Mouse (Mus musculus) CH12.LX (cell line): ENCODE results near the gene Soga1. TPM values are rescaled to one million over a fixed set of nuclear protein-coding genes. Genes with fewer than 3 reads are reported as not detected.

Experiments used
- DNase-seq: peaks from one replicate; pipeline ENCODE4 v3.0.0-alpha.2; 2013; ENCODE audit errors: extremely low read depth
- H3K27ac ChIP-seq: 2 replicates; pipeline ENCODE4 v1.5.1; 2012; ENCODE audit warnings: low read depth, mild to moderate bottlenecking, control low read depth, moderate library complexity; ENCODE audit not compliant: insufficient read depth
- H3K27me3 ChIP-seq: replicated peaks from 2 replicates; pipeline ENCODE3; 2012; ENCODE audit warnings: inconsistent platforms
- H3K36me3 ChIP-seq, 2 experiments: replicated peaks in 1 of 2; 2 replicates each; pipeline versions ENCODE3 to v1.6.1; 2012; ENCODE audit warnings: inconsistent platforms in 1 of 2, low read length in 1 of 2, mild to moderate bottlenecking in 1 of 2, mixed read lengths in 1 of 2, moderate library complexity in 1 of 2; ENCODE audit not compliant: control insufficient read depth in 1 of 2, insufficient read depth in 1 of 2
- H3K4me1 ChIP-seq, 2 experiments: 2 replicates each; pipeline ENCODE4 v1.6.1; 2012; ENCODE audit warnings: inconsistent platforms in 1 of 2, moderate library complexity in 1 of 2; ENCODE audit not compliant: insufficient read depth in 2 of 2, control insufficient read depth in 1 of 2
- H3K4me2 ChIP-seq: 2 replicates; pipeline ENCODE4 v1.6.1; 2012; ENCODE audit warnings: low read depth, mild to moderate bottlenecking, control low read depth; ENCODE audit not compliant: poor library complexity, insufficient read depth, severe bottlenecking
- H3K4me3 ChIP-seq, 3 experiments: fragments of 150-350 bp in 1 of 3; sonication (generic) in 1 of 3; replicated peaks in 1 of 3; 2 replicates each; pipeline versions ENCODE3 to v1.5.1; 2011 to 2012; ENCODE audit warnings: low read depth in 2 of 3, low read length in 2 of 3, mild to moderate bottlenecking in 2 of 3, moderate library complexity in 2 of 3, control low read depth in 1 of 3, improper control_type of control experiment in 1 of 3, inconsistent platforms in 1 of 3, mixed read lengths in 1 of 3; ENCODE audit not compliant: poor library complexity in 1 of 3
- H3K79me2 ChIP-seq: replicated peaks from 2 replicates; pipeline ENCODE4 v1.6.1; 2012; ENCODE audit warnings: mild to moderate bottlenecking, moderate library complexity; ENCODE audit not compliant: control insufficient read depth, poor library complexity, insufficient read depth, severe bottlenecking; ENCODE audit errors: extremely low read depth
- H3K9ac ChIP-seq: 2 replicates; pipeline ENCODE4 v1.6.1; 2012; ENCODE audit warnings: low read depth, mild to moderate bottlenecking, control low read depth, moderate library complexity; ENCODE audit not compliant: insufficient read depth
- H3K9me3 ChIP-seq: replicated peaks from 2 replicates; pipeline ENCODE3; 2012; ENCODE audit warnings: low read length, inconsistent platforms, mixed read lengths
- CHD2 ChIP-seq: IDR thresholded peaks from 2 replicates; pipeline ENCODE4 v1.6.1; 2011; ENCODE audit warnings: low read length, improper control_type of control experiment
- CTCF ChIP-seq, 2 experiments: IDR thresholded peaks in 1 of 2; conservative IDR thresholded peaks in 1 of 2; 2 replicates each; pipeline ENCODE4 v1.5.1; 2011 to 2012; ENCODE audit warnings: low read depth in 2 of 2, low read length in 2 of 2, improper control_type of control experiment in 1 of 2, inconsistent platforms in 1 of 2, mild to moderate bottlenecking in 1 of 2, moderate library complexity in 1 of 2
- E2F4 ChIP-seq: IDR thresholded peaks from 2 replicates; pipeline ENCODE4 v1.6.1; 2011; ENCODE audit warnings: low read depth, low read length, improper control_type of control experiment; ENCODE audit not compliant: insufficient replicate concordance
- ETS1 ChIP-seq: conservative IDR thresholded peaks from 2 replicates; pipeline ENCODE4 v1.6.1; 2012; ENCODE audit warnings: low read depth, mild to moderate bottlenecking, inconsistent platforms, low read length, improper control_type of control experiment, moderate library complexity
- IRF4 ChIP-seq: IDR thresholded peaks from 2 replicates; pipeline ENCODE4 v1.6.1; 2014; ENCODE audit warnings: low read depth, mild to moderate bottlenecking, inconsistent platforms, low read length, improper control_type of control experiment
- MAFK ChIP-seq: IDR thresholded peaks from 2 replicates; pipeline ENCODE4 v1.6.1; 2011; ENCODE audit warnings: low read length, improper control_type of control experiment; ENCODE audit not compliant: insufficient replicate concordance
- MAX ChIP-seq: IDR thresholded peaks from 2 replicates; pipeline ENCODE4 v1.6.1; 2011; ENCODE audit warnings: low read length, improper control_type of control experiment
- MEF2A ChIP-seq: IDR thresholded peaks from 2 replicates; pipeline ENCODE4 v1.6.1; 2014; ENCODE audit warnings: low read depth, mild to moderate bottlenecking, inconsistent platforms, low read length, improper control_type of control experiment, borderline replicate concordance
- MXI1 ChIP-seq: IDR thresholded peaks from 2 replicates; pipeline ENCODE4 v1.6.1; 2011; ENCODE audit warnings: mild to moderate bottlenecking, low read depth, low read length, improper control_type of control experiment
- MYC ChIP-seq: IDR thresholded peaks from 2 replicates; pipeline ENCODE4 v1.6.1; 2011; ENCODE audit warnings: low read depth, mild to moderate bottlenecking, improper control_type of control experiment, low read length
- SIN3A ChIP-seq: IDR thresholded peaks from 2 replicates; pipeline ENCODE4 v1.6.1; 2012; ENCODE audit warnings: low read length, improper control_type of control experiment, inconsistent platforms
- SMC3 ChIP-seq: IDR thresholded peaks from 2 replicates; pipeline ENCODE4 v1.6.1; 2011; ENCODE audit warnings: low read depth, low read length, improper control_type of control experiment
- TBP ChIP-seq: conservative IDR thresholded peaks from 2 replicates; pipeline ENCODE4 v1.6.1; 2011; ENCODE audit warnings: low read depth, low read length, improper control_type of control experiment
- TCF12 ChIP-seq: IDR thresholded peaks from 2 replicates; pipeline ENCODE4 v1.6.1; 2014; ENCODE audit warnings: low read depth, mild to moderate bottlenecking, inconsistent platforms, low read length, improper control_type of control experiment
- UBTF ChIP-seq: IDR thresholded peaks from 2 replicates; pipeline ENCODE4 v1.6.1; 2012; ENCODE audit warnings: low read depth, mild to moderate bottlenecking, inconsistent platforms, low read length, improper control_type of control experiment, moderate library complexity
- USF1 ChIP-seq: IDR thresholded peaks from 2 replicates; pipeline ENCODE4 v1.6.1; 2014; ENCODE audit warnings: low read depth, mild to moderate bottlenecking, inconsistent platforms, low read length, improper control_type of control experiment
- USF2 ChIP-seq: conservative IDR thresholded peaks from 2 replicates; pipeline ENCODE4 v1.6.1; 2011; ENCODE audit warnings: low read depth, low read length, improper control_type of control experiment
- ZKSCAN1 ChIP-seq: IDR thresholded peaks from 2 replicates; pipeline ENCODE4 v1.6.1; 2012; ENCODE audit warnings: low read depth, inconsistent platforms, low read length, improper control_type of control experiment, borderline replicate concordance
- ZMIZ1 ChIP-seq: IDR thresholded peaks from 2 replicates; pipeline ENCODE4 v1.6.1; 2012; ENCODE audit warnings: low read depth, mild to moderate bottlenecking, inconsistent platforms, low read length, improper control_type of control experiment
- dilution Hi-C: fragments of 300-500 bp; cut with MboI; formaldehyde crosslinking; loops from 2 replicates; pipeline ENCODE4 v1.14.3; 2020; ENCODE audit warnings: low sequenced_read_pairs; ENCODE audit not compliant: extremely low pct_unique_long_range_greater_than_20kb, extremely low pct_ligation_motif_present
- in situ Hi-C: fragments of 300-500 bp; cut with MboI; formaldehyde crosslinking; loops from 3 replicates; pipeline ENCODE4 v1.14.3; 2019; ENCODE audit warnings: low sequenced_read_pairs, low pct_ligation_motif_present, low pct_unique_long_range_greater_than_20kb, mixed read lengths
- polyA plus RNA-seq: library from polyadenylated mRNA; unstranded; fragments of >175 nt; gene quantifications from 2 replicates; pipeline ENCODE4 v1.2.1, GENCODE M21; 2012; ENCODE audit warnings: low read depth; ENCODE audit not compliant: insufficient read length
- total RNA-seq, 2 experiments: library from RNA; depleted of rRNA; stranded (reverse); fragments of 300-350 nt in 1 of 2; fragments of >200 nt in 1 of 2; gene quantifications; 2 replicates each; pipeline ENCODE4 v1.2.3; 2012 to 2014

Gene Soga1
- total and polyA plus RNA-seq, 3 experiments = 0.39 to 2.0 (median 2.0) TPM

DNA sequence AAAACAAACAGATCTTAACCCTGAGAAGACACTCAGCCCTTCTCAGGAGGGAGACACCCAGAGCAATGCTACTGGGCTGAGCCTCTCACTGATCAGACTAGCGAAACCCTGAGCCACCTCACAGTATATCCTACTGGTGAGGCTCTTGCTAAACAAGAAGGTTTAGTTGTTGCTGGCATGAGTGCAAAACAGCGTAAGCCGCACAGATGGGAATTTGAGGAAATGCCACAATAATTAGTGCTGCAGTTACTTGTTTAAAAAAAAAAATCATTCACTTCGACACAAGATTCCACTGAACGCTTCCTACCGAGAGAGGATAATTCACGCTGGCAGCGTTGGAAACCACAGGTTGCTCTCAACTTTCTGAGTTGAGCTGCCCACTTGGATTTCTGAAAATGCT, 35.5 kb downstream of the Soga1 start:
- peaks cover 4% of the 10 kb centered on the region for H3K9me3 ChIP-seq
- TF ChIP-seq MAX = no peak
- no peak for TF ChIP-seq ETS1
- no peak for TF ChIP-seq MAFK
- TF ChIP-seq TCF12 = no peak
- TF ChIP-seq ZKSCAN1 = no peak
- no peak for TF ChIP-seq IRF4
- no peak for TF ChIP-seq UBTF
- TF ChIP-seq USF2 = no peak
- no peak for TF ChIP-seq MXI1
- no peak overlapping the region for H3K4me2 ChIP-seq
- no peak overlapping the region for H3K4me3 ChIP-seq
- in situ Hi-C loops = no loop called here
- no peak overlapping the region for H3K27ac ChIP-seq
- no peaks in the 10 kb centered on the region for H3K79me2 ChIP-seq
- H3K4me1 ChIP-seq = peaks cover 3 to 9% of the 10 kb centered on the region in 2 experiments; a peak in 3 of 4 replicates
- DNase-seq = no peak
- H3K27me3 ChIP-seq = no peaks in the 10 kb centered on the region
- dilution Hi-C loops = no loop called here
- H3K9ac ChIP-seq = no peak overlapping the region
- peaks cover 5 to 21% of the 10 kb centered on the region in 2 experiments for H3K36me3 ChIP-seq

DNA sequence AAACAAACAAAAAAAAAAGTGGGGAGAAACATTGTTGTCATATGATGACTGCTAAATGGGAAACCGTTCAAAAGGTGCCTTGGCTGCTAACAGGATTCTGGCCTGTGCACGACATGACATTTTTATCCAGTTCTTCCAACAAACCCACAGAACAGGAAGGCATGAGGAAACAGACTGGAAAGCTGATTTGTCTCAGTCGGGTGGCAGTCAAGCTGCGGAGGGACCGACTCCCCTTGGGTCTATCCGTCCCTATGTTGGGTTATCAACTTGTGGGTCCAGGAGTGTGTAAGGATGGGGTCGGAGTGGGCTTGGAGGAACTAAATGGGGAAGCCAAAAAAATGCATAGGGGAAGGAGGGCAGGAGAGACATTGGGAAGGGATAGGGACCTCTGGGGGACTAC, 37.6 kb downstream of the Soga1 start:
- H3K27ac ChIP-seq = no peak overlapping the region
- H3K36me3 ChIP-seq = peaks cover 5 to 22% of the 10 kb centered on the region in 2 experiments
- in situ Hi-C loops = no loop called here
- H3K9me3 ChIP-seq = peaks cover 4% of the 10 kb centered on the region
- H3K4me3 ChIP-seq = no peak overlapping the region
- H3K9ac ChIP-seq = no peak overlapping the region
- no peak overlapping the region for H3K4me2 ChIP-seq
- no peaks in the 10 kb centered on the region for H3K79me2 ChIP-seq
- H3K4me1 ChIP-seq = 0 out of 4 replicates have a peak, but pooled peaks cover 0 to 2% of the 10 kb centered on the region in 2 experiments
- no peak for TF ChIP-seq SMC3
- no peak for TF ChIP-seq SIN3A
- TF ChIP-seq TCF12 = no peak
- no peak for TF ChIP-seq CHD2
- TF ChIP-seq UBTF = no peak
- TF ChIP-seq E2F4 = no peak
- no peak for TF ChIP-seq MYC
- TF ChIP-seq USF1 = no peak
- TF ChIP-seq ZMIZ1 = no peak
- TF ChIP-seq ZKSCAN1 = no peak
- no peak for TF ChIP-seq CTCF (conservative IDR thresholded peaks at IDR 0.05 in 1 of 2, IDR thresholded peaks at IDR 0.05 in 1 of 2; ENCODE audit: low read depth in 2 of 2, low read length in 2 of 2)
- TF ChIP-seq TBP = no peak
- no peak for TF ChIP-seq MEF2A
- H3K27me3 ChIP-seq = no peaks in the 10 kb centered on the region
- DNase-seq = no peak
- dilution Hi-C loops = no loop called here
